Mouse (Mus musculus) MEL (cell line): ENCODE results near the gene Rora. TPM values are rescaled to one million over a fixed set of nuclear protein-coding genes. Genes with fewer than 3 reads are reported as not detected.

Experiments
- DNase-seq: peaks from one replicate; pipeline ENCODE4 v3.0.0; 2011; ENCODE audit warnings: low read depth, low spot score
- H3K27ac ChIP-seq: 2 replicates; pipeline ENCODE4 v1.5.1; 2012; ENCODE audit warnings: low read depth, mild to moderate bottlenecking, control low read depth, low read length, moderate library complexity; ENCODE audit not compliant: control insufficient read depth
- H3K27me3 ChIP-seq, 2 experiments: fragments of 150-350 bp in 1 of 2; sonication (generic) in 1 of 2; 2 replicates each; pipeline ENCODE4 v1.6.1; 2012; ENCODE audit warnings: low read length in 2 of 2, mild to moderate bottlenecking in 2 of 2, improper control_type of control experiment in 1 of 2, moderate library complexity in 1 of 2; ENCODE audit not compliant: insufficient read depth in 2 of 2, control insufficient read depth in 1 of 2
- H3K36me3 ChIP-seq, 2 experiments: 2 replicates each; pipeline ENCODE4 v1.6.1; 2012 to 2014; ENCODE audit warnings: low read length in 2 of 2, improper control_type of control experiment in 1 of 2, inconsistent platforms in 1 of 2, mild to moderate bottlenecking in 1 of 2; ENCODE audit not compliant: insufficient read depth in 2 of 2, control insufficient read depth in 1 of 2
- H3K4me1 ChIP-seq, 2 experiments: fragments of 150-350 bp in 1 of 2; sonication (generic) in 1 of 2; 2 replicates each; pipeline ENCODE4 v1.6.1; 2012; ENCODE audit warnings: low read length in 2 of 2, improper control_type of control experiment in 1 of 2, mild to moderate bottlenecking in 1 of 2; ENCODE audit not compliant: insufficient read depth in 2 of 2, control insufficient read depth in 1 of 2
- H3K4me3 ChIP-seq, 2 experiments: fragments of 150-350 bp in 1 of 2; sonication (generic) in 1 of 2; 2 replicates each; pipeline ENCODE4 v1.5.1; 2012; ENCODE audit warnings: low read depth in 2 of 2, low read length in 2 of 2, mild to moderate bottlenecking in 2 of 2, moderate library complexity in 2 of 2, control low read depth in 1 of 2, improper control_type of control experiment in 1 of 2; ENCODE audit not compliant: control insufficient read depth in 1 of 2, insufficient read depth in 1 of 2
- H3K79me2 ChIP-seq: 2 replicates; pipeline ENCODE4 v1.6.1; 2012; ENCODE audit warnings: mild to moderate bottlenecking, low read length, moderate library complexity; ENCODE audit not compliant: control insufficient read depth, poor library complexity, insufficient read depth
- H3K9ac ChIP-seq: 2 replicates; pipeline ENCODE4 v1.6.1; 2012; ENCODE audit warnings: low read depth, mild to moderate bottlenecking, control low read depth, low read length, moderate library complexity; ENCODE audit not compliant: control insufficient read depth, poor library complexity, severe bottlenecking
- H3K9me3 ChIP-seq: fragments of 150-350 bp; sonication (generic); replicated peaks from 2 replicates; pipeline ENCODE4 v1.6.1; 2012; ENCODE audit warnings: mild to moderate bottlenecking, low read length, improper control_type of control experiment, moderate library complexity; ENCODE audit not compliant: insufficient read depth
- BHLHE40 ChIP-seq: IDR thresholded peaks from 2 replicates; pipeline ENCODE4 v1.6.1; 2012; ENCODE audit warnings: low read depth, mild to moderate bottlenecking, inconsistent platforms, low read length, improper control_type of control experiment, borderline replicate concordance
- CTCF ChIP-seq, 3 experiments: IDR thresholded peaks in 2 of 3; conservative IDR thresholded peaks in 1 of 3; 2 replicates each; pipeline ENCODE4 v1.5.1; 2011 to 2012; ENCODE audit warnings: low read length in 3 of 3, low read depth in 2 of 3, mild to moderate bottlenecking in 2 of 3, improper control_type of control experiment in 1 of 3, inconsistent platforms in 1 of 3, mixed read lengths in 1 of 3, moderate library complexity in 1 of 3; ENCODE audit not compliant: control insufficient read depth in 1 of 3, insufficient read depth in 1 of 3, poor library complexity in 1 of 3, severe bottlenecking in 1 of 3
- ETS1 ChIP-seq: IDR thresholded peaks from 2 replicates; pipeline ENCODE4 v1.6.1; 2012; ENCODE audit warnings: low read depth, mild to moderate bottlenecking, inconsistent platforms, low read length, improper control_type of control experiment, moderate library complexity
- GABPA ChIP-seq: IDR thresholded peaks from 2 replicates; pipeline ENCODE4 v1.6.1; 2012; ENCODE audit warnings: low read depth, mild to moderate bottlenecking, inconsistent platforms, low read length, improper control_type of control experiment, moderate library complexity
- HCFC1 ChIP-seq: IDR thresholded peaks from 2 replicates; pipeline ENCODE4 v1.6.1; 2012; ENCODE audit warnings: low read depth, mild to moderate bottlenecking, inconsistent platforms, low read length, improper control_type of control experiment, moderate library complexity
- JUND ChIP-seq: IDR thresholded peaks from 2 replicates; pipeline ENCODE4 v1.6.1; 2011; ENCODE audit warnings: low read depth, mild to moderate bottlenecking, improper control_type of control experiment, low read length
- KAT2A ChIP-seq: conservative IDR thresholded peaks from 2 replicates; pipeline ENCODE4 v1.6.1; 2012; ENCODE audit warnings: low read depth, low read length, improper control_type of control experiment, inconsistent platforms
- MAFK ChIP-seq: IDR thresholded peaks from 2 replicates; pipeline ENCODE4 v1.6.1; 2011; ENCODE audit warnings: low read depth, mild to moderate bottlenecking, low read length, improper control_type of control experiment, borderline replicate concordance
- MAZ ChIP-seq: IDR thresholded peaks from 2 replicates; pipeline ENCODE4 v1.6.1; 2012; ENCODE audit warnings: low read depth, mild to moderate bottlenecking, inconsistent platforms, low read length, improper control_type of control experiment
- MXI1 ChIP-seq: IDR thresholded peaks from 2 replicates; pipeline ENCODE4 v1.6.1; 2011; ENCODE audit warnings: mild to moderate bottlenecking, low read depth, low read length, improper control_type of control experiment
- NELFE ChIP-seq: IDR thresholded peaks from 2 replicates; pipeline ENCODE4 v1.6.1; 2011; ENCODE audit warnings: low read depth, low read length, improper control_type of control experiment
- NRF1 ChIP-seq: IDR thresholded peaks from 2 replicates; pipeline ENCODE4 v1.6.1; 2014; ENCODE audit warnings: low read depth, mild to moderate bottlenecking, inconsistent platforms, low read length, improper control_type of control experiment, moderate library complexity; ENCODE audit not compliant: poor library complexity, insufficient read depth, severe bottlenecking
- POLR2A ChIP-seq, 2 experiments: IDR thresholded peaks; 2 replicates each; pipeline ENCODE4 v1.6.1; 2011 to 2012; ENCODE audit warnings: low read length in 2 of 2, mild to moderate bottlenecking in 2 of 2, control low read depth in 1 of 2, improper control_type of control experiment in 1 of 2, low read depth in 1 of 2, moderate library complexity in 1 of 2; ENCODE audit not compliant: control insufficient read depth in 1 of 2, insufficient read depth in 1 of 2, poor library complexity in 1 of 2
- POLR2AphosphoS5 ChIP-seq: IDR thresholded peaks from 2 replicates; pipeline ENCODE4 v1.6.1; 2012; ENCODE audit warnings: low read depth, borderline replicate concordance, mild to moderate bottlenecking, inconsistent platforms, low read length, moderate library complexity, mixed read lengths
- SMC3 ChIP-seq: IDR thresholded peaks from 2 replicates; pipeline ENCODE4 v1.6.1; 2011; ENCODE audit warnings: low read depth, low read length, improper control_type of control experiment
- TAL1 ChIP-seq: IDR thresholded peaks from 2 replicates; pipeline ENCODE4 v1.6.1; 2012; ENCODE audit warnings: mild to moderate bottlenecking, inconsistent platforms, low read length, moderate library complexity, mixed read lengths
- TBP ChIP-seq: IDR thresholded peaks from 2 replicates; pipeline ENCODE4 v1.8.0; 2011; ENCODE audit warnings: low read depth, low read length, improper control_type of control experiment
- TCF12 ChIP-seq: IDR thresholded peaks from 2 replicates; pipeline ENCODE4 v1.6.1; 2014; ENCODE audit warnings: low read depth, mild to moderate bottlenecking, inconsistent platforms, low read length, improper control_type of control experiment, moderate library complexity
- USF2 ChIP-seq, 2 experiments: IDR thresholded peaks; 2 replicates each; pipeline ENCODE4 v1.6.1; 2011 to 2012; ENCODE audit warnings: improper control_type of control experiment in 2 of 2, low read length in 2 of 2, borderline replicate concordance in 1 of 2, inconsistent platforms in 1 of 2, low read depth in 1 of 2, mild to moderate bottlenecking in 1 of 2; ENCODE audit not compliant: insufficient read depth in 1 of 2
- ZC3H11A ChIP-seq: IDR thresholded peaks from 2 replicates; pipeline ENCODE4 v1.6.1; 2012; ENCODE audit warnings: low read depth, mild to moderate bottlenecking, inconsistent platforms, low read length, improper control_type of control experiment
- ZKSCAN1 ChIP-seq: IDR thresholded peaks from 2 replicates; pipeline ENCODE4 v1.6.1; 2012; ENCODE audit warnings: low read depth, mild to moderate bottlenecking, inconsistent platforms, low read length, improper control_type of control experiment, moderate library complexity
- ZNF384 ChIP-seq: IDR thresholded peaks from 2 replicates; pipeline ENCODE4 v1.6.1; 2012; ENCODE audit warnings: low read depth, mild to moderate bottlenecking, inconsistent platforms, low read length, improper control_type of control experiment
- polyA plus RNA-seq, 2 experiments: library from polyadenylated mRNA; stranded (reverse) in 1 of 2; unstranded in 1 of 2; fragments of >175 nt in 1 of 2; fragments of >200 nt in 1 of 2; gene quantifications; 2 replicates each; pipeline versions ENCODE4 v1.2.1 to v1.2.4; 2012; ENCODE audit warnings: low replicate concordance in 2 of 2, low read depth in 1 of 2; ENCODE audit not compliant: insufficient read length in 2 of 2, insufficient read depth in 1 of 2, missing spikeins in 1 of 2
- total RNA-seq: library from RNA; depleted of rRNA; stranded (reverse); fragments of 300-350 nt; gene quantifications from 2 replicates; pipeline ENCODE4 v1.2.3, GENCODE M21; 2012

The Rora gene
- total and polyA plus RNA-seq, 3 experiments: not detected

- TF ChIP-seq SMC3 (no peak), NELFE (no peak), MXI1 (no peak), BHLHE40 (no peak), HCFC1 (no peak), ZC3H11A (no peak), ZKSCAN1 (no peak), POLR2A (IDR thresholded peaks at IDR 0.05; ENCODE audit: control insufficient read depth in 1 of 2, insufficient read depth in 1 of 2, low read depth in 1 of 2, low read length in 2 of 2, poor library complexity in 1 of 2) (no peak), JUND (no peak), TAL1 (no peak), ZNF384 (no peak), TBP (no peak), ETS1 (no peak), KAT2A (no peak), CTCF (IDR thresholded peaks at IDR 0.05 in 2 of 3, conservative IDR thresholded peaks at IDR 0.05 in 1 of 3; ENCODE audit: control insufficient read depth in 1 of 3, insufficient read depth in 1 of 3, low read depth in 2 of 3, low read length in 3 of 3, poor library complexity in 1 of 3, severe bottlenecking in 1 of 3) (no peak), POLR2AphosphoS5 (no peak), GABPA (no peak), NRF1 (no peak), USF2 (IDR thresholded peaks at IDR 0.05; ENCODE audit: borderline replicate concordance in 1 of 2, insufficient read depth in 1 of 2, low read depth in 1 of 2, low read length in 2 of 2) (no peak)
- no peak for DNase-seq
- Histone ChIP-seq H3K9me3 (no peaks in the 10 kb centered on the region), H3K9ac (no peak overlapping the region), H3K27ac (no peak overlapping the region), H3K4me1 (no peaks in the 10 kb centered on the region), H3K4me3 (no peak overlapping the region), H3K27me3 (no peaks in the 10 kb centered on the region), H3K36me3 (no peaks in the 10 kb centered on the region), H3K79me2 (no peaks in the 10 kb centered on the region)
These were observed 303.5 kb downstream of the Rora start for GRCm38 (mm10) chr9:68956938-68957573.

GRCm38 (mm10) chr9:68957793-68958192 lies 304.2 kb downstream of the Rora start:
- Histone ChIP-seq H3K9me3 (no peaks in the 10 kb centered on the region), H3K79me2 (no peaks in the 10 kb centered on the region), H3K27me3 (no peaks in the 10 kb centered on the region), H3K4me3 (no peak overlapping the region), H3K36me3 (no peaks in the 10 kb centered on the region), H3K4me1 (no peaks in the 10 kb centered on the region), H3K27ac (no peak overlapping the region), H3K9ac (no peak overlapping the region)
- no peak for DNase-seq
- TF ChIP-seq USF2 (IDR thresholded peaks at IDR 0.05; ENCODE audit: borderline replicate concordance in 1 of 2, insufficient read depth in 1 of 2, low read depth in 1 of 2, low read length in 2 of 2) (no peak), MAFK (0 out of 2 replicates have a peak, but pooled peaks have one; percentile 27), MAZ (no peak), TCF12 (no peak)
